Mouse (Mus musculus) hindbrain, postnatal 0 days (tissue): ENCODE measurements around the gene Gm10803. TPM values are rescaled to one million over a fixed set of nuclear protein-coding genes. Genes with fewer than 3 reads are reported as not detected.

Source experiments
- ATAC-seq: fragments of 200-750 bp; cut with Nextera tagmentation; 2 replicates; pipeline ENCODE4 v1.8.0; 2017; ENCODE audit warnings: mild to moderate bottlenecking, moderate TSS enrichment, moderate library complexity
- DNase-seq: peaks from one replicate; pipeline ENCODE4 v3.0.0-alpha.2; 2015; ENCODE audit warnings: low spot score
- H3K27ac ChIP-seq: fragments of 300-500 bp; sonication (generic); 2 replicates; pipeline ENCODE4 v1.5.1; 2014; ENCODE audit warnings: mild to moderate bottlenecking
- H3K27me3 ChIP-seq: fragments of 300-500 bp; sonication (generic); 2 replicates; pipeline ENCODE4 v1.6.1; 2014; ENCODE audit warnings: low read length, mixed read lengths; ENCODE audit not compliant: insufficient read depth
- H3K36me3 ChIP-seq: fragments of 300-500 bp; sonication (generic); 2 replicates; pipeline ENCODE4 v1.6.1; 2014; ENCODE audit warnings: low read length, mixed read lengths; ENCODE audit not compliant: insufficient read depth
- H3K4me1 ChIP-seq: fragments of 300-500 bp; sonication (generic); 2 replicates; pipeline ENCODE4 v1.6.1; 2014; ENCODE audit warnings: antibody characterized with exemption, low read length, mixed read lengths; ENCODE audit not compliant: insufficient read depth
- H3K4me2 ChIP-seq: fragments of 300-500 bp; sonication (generic); 2 replicates; pipeline ENCODE4 v1.6.1; 2014; ENCODE audit warnings: low read depth, mild to moderate bottlenecking, low read length, moderate library complexity, mixed read lengths
- H3K4me3 ChIP-seq: fragments of 300-500 bp; sonication (generic); 2 replicates; pipeline ENCODE4 v1.5.1; 2014; ENCODE audit warnings: low read length
- H3K9ac ChIP-seq: fragments of 300-500 bp; sonication (generic); replicated peaks from 2 replicates; pipeline ENCODE4 v1.6.1; 2014; ENCODE audit warnings: mild to moderate bottlenecking, low read length, moderate library complexity, mixed read lengths
- H3K9me3 ChIP-seq: fragments of 300-500 bp; sonication (generic); 2 replicates; pipeline ENCODE4 v1.6.1; 2016; ENCODE audit warnings: low read length, mixed read lengths
- CTCF ChIP-seq: IDR thresholded peaks from 2 replicates; pipeline ENCODE4 v1.5.1; 2016; ENCODE audit warnings: antibody characterized with exemption, control low read depth, low read depth
- WGBS: fragments of 180-500 bp; shearing (Covaris S2); extraction: QIAGEN DNeasy Blood & Tissue Kit; methylation state at CpG from one replicate; pipeline ENCODE4 v1.1.7; 2014; 5-methylcytosine and 5-hydroxymethylcytosine counted together
- polyA plus RNA-seq: library from polyadenylated mRNA; unstranded; fragments of >200 nt; fragmentation: Nextera tagmentation; extraction: Ambion mirVana; gene quantifications from 2 replicates; pipeline ENCODE4 v1.2.1, GENCODE M21; 2015
- total RNA-seq: library from RNA; depleted of rRNA; stranded (reverse); fragments of >200 nt; gene quantifications from 2 replicates; pipeline ENCODE4 v1.2.3, GENCODE M21; 2014

The Gm10803 gene
- total and polyA plus RNA-seq, 2 experiments from 2014 or later, result not detected

DNA sequence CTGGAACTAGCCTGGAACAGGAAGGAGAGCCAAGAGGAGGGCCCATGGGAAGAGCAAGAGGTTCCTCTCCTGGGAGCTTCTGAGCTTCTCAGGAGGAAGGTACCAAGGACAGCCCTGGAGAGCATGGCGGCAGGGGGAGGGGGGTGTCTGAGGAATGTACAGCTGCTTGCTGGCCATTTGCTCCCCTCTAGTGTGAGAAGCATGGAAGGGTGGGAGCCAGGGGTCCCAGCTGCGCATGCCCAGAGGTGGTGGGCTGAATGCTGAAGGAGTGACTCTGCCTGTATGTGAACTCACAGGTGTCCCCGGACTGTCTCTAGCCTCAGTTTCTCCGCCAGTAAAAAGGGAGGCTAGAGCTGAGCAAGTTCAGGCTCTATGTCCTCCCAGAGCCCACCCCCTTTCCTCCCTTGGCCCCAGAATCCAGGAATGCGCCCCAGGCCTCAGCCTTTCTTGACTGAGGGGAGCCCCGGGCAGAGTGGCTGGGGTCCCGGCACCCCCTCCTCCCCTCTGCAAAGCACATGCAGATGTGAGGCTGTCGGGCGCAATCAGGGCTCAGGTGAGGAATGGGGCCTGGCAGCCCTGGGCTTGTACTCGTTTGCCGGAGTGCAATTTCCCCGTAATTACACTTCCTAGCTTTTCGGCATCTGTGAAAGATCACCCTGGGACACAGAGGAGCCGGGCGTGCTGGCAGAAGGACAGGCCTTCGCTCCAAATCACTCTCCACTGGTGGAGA, 35.2 kb upstream of the Gm10803 start:
- Histone ChIP-seq H3K27me3 (no peaks in the 10 kb centered on the region), H3K9ac (no peak overlapping the region), H3K4me2 (no peak overlapping the region), H3K4me1 (no peaks in the 10 kb centered on the region), H3K36me3 (no peaks in the 10 kb centered on the region), H3K27ac (no peak overlapping the region), H3K4me3 (no peak overlapping the region), H3K9me3 (no peaks in the 10 kb centered on the region)
- no peak for ATAC-seq
- WGBS, result 78% methylated on average over 16 of the region's 16 CpGs
- DNase-seq, result no peak
- TF ChIP-seq CTCF, result no peak

DNA sequence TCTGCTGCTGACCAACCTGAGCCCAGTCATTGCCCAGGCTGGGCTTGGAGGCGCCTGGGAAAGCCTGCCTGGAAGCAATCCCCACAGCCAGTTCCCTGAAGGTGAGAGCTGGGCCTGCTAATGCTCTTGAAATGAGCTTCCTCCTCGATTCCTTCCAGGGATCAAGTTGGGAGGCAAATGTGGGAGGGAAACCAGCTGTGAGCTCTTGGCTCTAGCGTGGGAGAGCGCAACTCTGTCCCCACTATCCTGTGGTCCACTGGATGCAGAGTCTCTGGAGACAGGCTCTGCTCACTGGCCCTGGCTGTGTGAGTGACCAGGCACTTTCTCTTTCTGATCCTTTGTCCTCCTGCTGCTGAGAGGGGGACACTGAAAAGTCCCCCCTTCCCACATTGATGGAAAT, 30.8 kb upstream of the Gm10803 start:
- no peak for ATAC-seq
- 74% methylated on average over 4 of the region's 4 CpGs for WGBS

DNA sequence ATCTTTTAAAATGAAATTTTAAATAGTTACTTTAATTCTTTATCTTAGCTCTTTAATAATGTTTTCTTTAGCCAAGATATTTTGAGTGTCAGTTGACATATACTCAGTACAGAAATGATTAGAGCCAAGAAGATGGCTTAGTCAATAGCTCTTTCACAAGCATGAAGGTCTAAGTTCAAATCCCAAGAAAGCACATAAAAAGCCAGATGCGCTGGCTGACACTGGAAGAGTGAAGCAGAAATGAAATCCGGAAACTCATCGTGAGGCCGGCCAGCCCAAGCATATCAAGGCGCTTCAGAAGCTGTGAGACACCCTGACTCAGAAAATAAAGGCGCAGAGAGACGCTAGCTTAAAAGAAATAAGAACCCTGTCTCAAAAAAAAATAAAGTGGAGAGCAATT, 26.5 kb upstream of the Gm10803 start:
- Histone ChIP-seq H3K9me3 (no peaks in the 10 kb centered on the region), H3K27ac (no peak overlapping the region), H3K4me2 (no peak overlapping the region), H3K4me3 (no peak overlapping the region), H3K9ac (no peak overlapping the region), H3K27me3 (no peaks in the 10 kb centered on the region), H3K4me1 (no peaks in the 10 kb centered on the region), H3K36me3 (no peaks in the 10 kb centered on the region)
- WGBS, result 91% methylated on average over 7 of the region's 7 CpGs
- no peak for TF ChIP-seq CTCF
- DNase-seq, result no peak
- no peak for ATAC-seq

More for the DNA sequence above, 30.8 kb upstream of the Gm10803 start:
- no peak overlapping the region for H3K27ac ChIP-seq
- TF ChIP-seq CTCF, result no peak
- no peaks in the 10 kb centered on the region for H3K4me1 ChIP-seq
- H3K4me2 ChIP-seq, result no peak overlapping the region
- H3K4me3 ChIP-seq, result no peak overlapping the region
- no peak overlapping the region for H3K9ac ChIP-seq
- no peak for DNase-seq
- no peaks in the 10 kb centered on the region for H3K9me3 ChIP-seq
- H3K36me3 ChIP-seq, result no peaks in the 10 kb centered on the region
- no peaks in the 10 kb centered on the region for H3K27me3 ChIP-seq

DNA sequence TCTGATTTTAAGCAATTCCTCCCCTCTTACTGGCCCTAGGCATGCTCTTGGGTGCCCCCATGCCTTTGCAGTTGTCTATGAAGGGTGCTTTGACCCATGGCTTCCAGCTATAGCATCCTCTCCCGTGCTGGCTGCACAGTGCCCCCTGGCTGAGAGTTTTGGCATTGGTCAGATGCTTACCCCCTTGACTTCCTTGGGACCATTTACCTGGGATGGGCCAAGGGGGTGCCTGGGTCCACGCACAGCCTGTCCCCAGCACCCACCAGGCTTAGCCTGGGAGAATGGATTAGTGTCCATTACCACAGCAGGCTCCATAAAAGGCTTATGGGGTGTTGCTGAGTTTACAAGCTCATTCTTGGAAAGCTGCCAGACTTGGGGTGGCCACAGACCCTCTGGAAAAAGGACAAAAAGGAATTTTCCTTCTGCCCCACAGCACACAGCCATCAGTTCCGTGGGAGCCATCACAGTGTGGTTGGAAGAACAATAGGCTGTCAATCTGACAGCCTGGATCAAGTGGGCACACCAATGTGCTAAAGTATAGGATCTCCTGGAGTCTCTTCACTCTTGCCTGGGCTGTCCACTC, 22.9 kb upstream of the Gm10803 start:
- ATAC-seq (0 out of 2 replicates have a peak, but pooled peaks have one; percentile 7), DNase-seq (peak; percentile 34)
- Histone ChIP-seq H3K9ac (no peak overlapping the region), H3K27ac (no peak overlapping the region), H3K9me3 (no peaks in the 10 kb centered on the region), H3K4me3 (no peak overlapping the region), H3K4me1 (no peaks in the 10 kb centered on the region), H3K36me3 (no peaks in the 10 kb centered on the region), H3K27me3 (no peaks in the 10 kb centered on the region), H3K4me2 (no peak overlapping the region)
- WGBS, result 44% methylated on average over 3 of the region's 3 CpGs
- peak; percentile 59 for TF ChIP-seq CTCF

GRCm38 (mm10) chr2:93538140-93538539, 22.2 kb upstream of the Gm10803 start:
- Histone ChIP-seq H3K9ac (no peak overlapping the region), H3K27ac (no peak overlapping the region), H3K4me2 (no peak overlapping the region), H3K27me3 (no peaks in the 10 kb centered on the region), H3K4me1 (no peaks in the 10 kb centered on the region), H3K4me3 (no peak overlapping the region), H3K36me3 (no peaks in the 10 kb centered on the region), H3K9me3 (no peaks in the 10 kb centered on the region)
- ATAC-seq (0 out of 2 replicates have a peak, but pooled peaks have one; percentile 10), DNase-seq (no peak)
- TF ChIP-seq CTCF, result no peak
- 28% methylated on average over 6 of the region's 6 CpGs for WGBS

DNA sequence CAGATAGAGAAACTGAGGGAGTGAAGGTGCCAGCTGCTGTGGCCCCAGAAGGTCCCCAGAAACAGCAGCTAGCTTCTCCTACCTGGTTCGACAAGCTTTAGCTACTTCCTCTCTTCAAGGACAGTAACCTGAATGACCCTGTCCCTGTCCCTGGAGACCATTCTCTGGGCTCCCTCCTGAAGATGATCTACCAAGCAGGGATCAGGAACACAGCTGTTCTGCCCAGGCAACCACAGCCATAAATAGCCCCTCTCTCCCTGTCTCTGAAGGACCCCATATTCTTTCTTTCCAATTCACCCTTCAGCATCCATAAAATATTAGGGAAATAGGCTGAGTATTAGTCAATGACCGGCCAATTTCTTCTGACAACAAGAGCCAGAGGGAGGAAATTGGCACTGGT, 18.6 kb upstream of the Gm10803 start:
- Histone ChIP-seq H3K27me3 (no peaks in the 10 kb centered on the region), H3K27ac (no peak overlapping the region), H3K9me3 (no peaks in the 10 kb centered on the region), H3K4me2 (no peak overlapping the region), H3K36me3 (no peaks in the 10 kb centered on the region), H3K9ac (no peak overlapping the region), H3K4me1 (no peaks in the 10 kb centered on the region), H3K4me3 (no peak overlapping the region)
- ATAC-seq (no peak), DNase-seq (no peak)
- TF ChIP-seq CTCF, result no peak
- 77% methylated on average over 2 of the region's 2 CpGs for WGBS
